Mouse (Mus musculus) liver, embryonic 14.5 days (tissue): ENCODE measurements around the gene Smyd3. TPM values are rescaled to one million over a fixed set of nuclear protein-coding genes. Genes with fewer than 3 reads are reported as not detected.
A peak's percentile ranks its signal among the peaks of the same experiment; 100 is the strongest.

Experiments
- ATAC-seq: fragments of 200-750 bp; cut with Nextera tagmentation; 2 replicates; pipeline ENCODE4 v1.8.0; 2017; ENCODE audit warnings: moderate number of reproducible peaks, mild to moderate bottlenecking, moderate library complexity; ENCODE audit not compliant: insufficient read depth
- DNase-seq, 3 experiments: peaks; one replicate each; pipeline ENCODE4 v3.0.0-alpha.2; 2012 to 2013; ENCODE audit warnings: low read depth in 3 of 3, low spot score in 3 of 3
- H3K27ac ChIP-seq: fragments of 300-500 bp; sonication (generic); 2 replicates; pipeline ENCODE4 v1.5.1; 2014; ENCODE audit warnings: moderate library complexity, mild to moderate bottlenecking, control low read depth, inconsistent platforms
- H3K27me3 ChIP-seq: fragments of 300-500 bp; sonication (generic); 2 replicates; pipeline ENCODE4 v1.6.1; 2014; ENCODE audit warnings: mild to moderate bottlenecking, low read length, moderate library complexity; ENCODE audit not compliant: control insufficient read depth, insufficient read depth
- H3K36me3 ChIP-seq: fragments of 300-500 bp; sonication (generic); replicated peaks from 2 replicates; pipeline ENCODE4 v1.6.1; 2014; ENCODE audit warnings: low read depth; ENCODE audit not compliant: control insufficient read depth, insufficient read depth
- H3K4me1 ChIP-seq, 2 experiments: fragments of 200-500 bp in 1 of 2; fragments of 300-500 bp in 1 of 2; sonication (generic) in 1 of 2; replicated peaks; 2 replicates each; pipeline ENCODE4 v1.6.1; 2012 to 2014; ENCODE audit warnings: antibody characterized with exemption in 1 of 2, inconsistent platforms in 1 of 2, low read length in 1 of 2; ENCODE audit not compliant: control insufficient read depth in 2 of 2, insufficient read depth in 2 of 2
- H3K4me2 ChIP-seq: fragments of 300-500 bp; sonication (generic); 2 replicates; pipeline ENCODE4 v1.6.1; 2014; ENCODE audit warnings: low read depth, mild to moderate bottlenecking, control low read depth, moderate library complexity
- H3K4me3 ChIP-seq, 2 experiments: fragments of 200-500 bp in 1 of 2; fragments of 300-500 bp in 1 of 2; sonication (generic) in 1 of 2; 2 replicates each; pipeline ENCODE4 v1.5.1; 2012 to 2014; ENCODE audit warnings: low read depth in 2 of 2, low read length in 2 of 2, mild to moderate bottlenecking in 2 of 2, control low read depth in 1 of 2, inconsistent platforms in 1 of 2, moderate library complexity in 1 of 2; ENCODE audit not compliant: insufficient read depth in 1 of 2
- H3K9ac ChIP-seq: fragments of 300-500 bp; sonication (generic); replicated peaks from 2 replicates; pipeline ENCODE4 v1.6.1; 2014; ENCODE audit warnings: mild to moderate bottlenecking, control low read depth, moderate library complexity
- H3K9me3 ChIP-seq: fragments of 300-500 bp; sonication (generic); 2 replicates; pipeline ENCODE4 v1.6.1; 2016; ENCODE audit warnings: low read length, mixed read lengths; ENCODE audit not compliant: control insufficient read depth
- CTCF ChIP-seq: IDR thresholded peaks from 2 replicates; pipeline ENCODE4 v1.5.1; 2016; ENCODE audit warnings: antibody characterized with exemption, low read depth, control low read depth
- EP300 ChIP-seq: IDR thresholded peaks from 2 replicates; pipeline ENCODE4 v1.6.1; 2016; ENCODE audit warnings: antibody characterized with exemption, low read depth
- WGBS: fragments of 180-500 bp; shearing (Covaris S2); extraction: QIAGEN DNeasy Blood & Tissue Kit; methylation state at CpG from one replicate; pipeline ENCODE4 v1.1.7; 2014; ENCODE audit not compliant: insufficient replicate concordance; 5-methylcytosine and 5-hydroxymethylcytosine counted together
- polyA plus RNA-seq, 2 experiments: library from polyadenylated mRNA; depleted of rRNA in 1 of 2; stranded (reverse) in 1 of 2; unstranded in 1 of 2; fragments of >200 nt; fragmentation: Nextera tagmentation in 1 of 2; extraction: Ambion mirVana in 1 of 2; gene quantifications; 2 replicates each; pipeline versions ENCODE4 v1.2.1 to v1.2.3; 2012 to 2014

The Smyd3 gene
- polyA plus RNA-seq, 2 experiments: 2.6 to 6.6 TPM

GRCm38 (mm10) chr1:179502565-179502964 lies 15.3 kb downstream of the Smyd3 start:
- H3K4me2 ChIP-seq: no peak overlapping the region
- H3K4me3 ChIP-seq: no peak overlapping the region
- H3K9ac ChIP-seq: no peak overlapping the region
- DNase-seq (peak in 1 of 3 experiments; percentile 10), ATAC-seq (no peak)
- no peaks in the 10 kb centered on the region for H3K4me1 ChIP-seq
- no peaks in the 10 kb centered on the region for H3K9me3 ChIP-seq
- TF ChIP-seq CTCF: peak; percentile 76
- TF ChIP-seq EP300: no peak
- H3K36me3 ChIP-seq: no peaks in the 10 kb centered on the region
- no peaks in the 10 kb centered on the region for H3K27me3 ChIP-seq
- H3K27ac ChIP-seq: no peak overlapping the region
- WGBS: 7% methylated on average over 3 of the region's 3 CpGs

DNA sequence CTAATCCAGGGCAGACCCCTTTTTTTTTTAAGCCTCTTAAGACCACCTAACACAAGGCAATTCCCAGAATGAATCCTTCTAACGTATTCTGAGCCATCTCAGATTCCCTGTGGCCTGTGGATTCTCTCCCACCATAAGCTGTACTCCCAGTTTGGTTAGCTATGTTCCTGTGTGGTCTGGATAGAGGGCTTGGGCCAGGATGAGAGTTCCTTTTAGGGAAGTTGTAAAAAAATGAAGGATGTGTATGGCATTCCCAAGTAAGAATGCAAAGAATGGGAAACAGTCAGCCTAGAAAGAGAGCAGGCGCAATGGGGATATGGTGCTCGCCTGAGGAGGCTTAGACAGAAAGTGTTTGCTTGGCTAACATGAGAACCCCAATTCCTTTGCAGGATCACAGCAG lies 18.6 kb downstream of the Smyd3 start:
- no peaks in the 10 kb centered on the region for H3K36me3 ChIP-seq
- WGBS: 66% methylated on average over 3 of the region's 3 CpGs
- H3K27ac ChIP-seq: no peak overlapping the region
- TF ChIP-seq EP300 (no peak), CTCF (no peak)
- H3K4me3 ChIP-seq: no peak overlapping the region
- no peaks in the 10 kb centered on the region for H3K27me3 ChIP-seq
- H3K4me2 ChIP-seq: no peak overlapping the region
- DNase-seq: no peak
- H3K9me3 ChIP-seq: no peaks in the 10 kb centered on the region
- H3K9ac ChIP-seq: no peak overlapping the region
- no peak for ATAC-seq
- H3K4me1 ChIP-seq: no peaks in the 10 kb centered on the region

DNA sequence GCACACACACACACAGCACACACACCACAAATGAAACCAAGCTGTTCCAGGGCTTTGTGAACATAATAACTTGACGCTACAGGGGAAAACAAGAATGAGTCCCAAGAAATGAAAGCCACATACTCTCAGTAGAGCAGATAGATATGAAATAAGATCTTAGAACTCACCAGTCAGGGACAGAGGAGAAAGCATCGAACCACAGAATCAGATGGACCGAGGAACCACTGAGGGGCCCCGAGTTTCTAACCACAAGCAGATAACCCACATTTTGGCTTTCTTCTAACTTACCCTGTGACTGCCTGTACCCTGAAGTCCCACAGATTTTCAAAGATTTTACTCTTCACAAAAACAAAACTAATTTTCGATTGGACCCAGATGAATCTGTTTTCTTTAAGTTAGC lies 24.9 kb downstream of the Smyd3 start:
- 20% methylated on average over 5 of the region's 5 CpGs for WGBS

DNA sequence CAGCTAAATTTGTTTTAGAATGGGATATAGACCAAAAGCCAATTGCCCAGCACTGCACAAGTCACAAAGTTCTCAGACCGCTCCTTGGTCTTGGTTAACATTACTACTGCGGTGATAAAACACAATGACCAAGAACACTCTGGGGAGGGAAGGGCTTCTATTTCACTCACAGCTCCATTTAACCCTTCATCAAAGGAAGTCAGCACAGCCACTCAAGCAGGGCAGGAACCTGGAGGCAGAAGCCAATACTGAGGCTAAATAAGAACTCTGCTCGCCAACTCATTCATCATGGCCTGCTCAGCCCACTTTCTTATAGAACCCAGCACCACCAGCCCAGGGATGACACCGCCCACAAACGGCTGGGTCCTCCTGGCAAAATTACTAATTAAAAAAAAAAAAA lies 29.3 kb downstream of the Smyd3 start:
- no peak overlapping the region for H3K4me3 ChIP-seq
- DNase-seq: no peak
- TF ChIP-seq EP300: no peak
- no peak for TF ChIP-seq CTCF
- 74% methylated on average over 5 of the region's 5 CpGs for WGBS
- H3K9me3 ChIP-seq: no peaks in the 10 kb centered on the region
- no peak overlapping the region for H3K27ac ChIP-seq
- H3K4me2 ChIP-seq: no peak overlapping the region
- H3K9ac ChIP-seq: no peak overlapping the region
- ATAC-seq: no peak
- no peaks in the 10 kb centered on the region for H3K36me3 ChIP-seq
- H3K4me1 ChIP-seq: 0 out of 4 replicates have a peak, but pooled peaks cover 0 to under 1% of the 10 kb centered on the region in 2 experiments
- H3K27me3 ChIP-seq: no peaks in the 10 kb centered on the region

More for the DNA sequence above, 24.9 kb downstream of the Smyd3 start:
- DNase-seq (no peak), ATAC-seq (no peak)
- H3K27me3 ChIP-seq: no peaks in the 10 kb centered on the region
- H3K36me3 ChIP-seq: no peaks in the 10 kb centered on the region
- no peak overlapping the region for H3K4me3 ChIP-seq
- 0 out of 4 replicates have a peak, but pooled peaks cover 0 to 2% of the 10 kb centered on the region in 2 experiments for H3K4me1 ChIP-seq
- TF ChIP-seq CTCF (no peak), EP300 (no peak)
- no peak overlapping the region for H3K4me2 ChIP-seq
- no peaks in the 10 kb centered on the region for H3K9me3 ChIP-seq
- no peak overlapping the region for H3K27ac ChIP-seq
- no peak overlapping the region for H3K9ac ChIP-seq

- Histone ChIP-seq H3K4me2 (no peak overlapping the region), H3K4me1 (no peaks in the 10 kb centered on the region), H3K27me3 (no peaks in the 10 kb centered on the region), H3K4me3 (no peak overlapping the region), H3K27ac (no peak overlapping the region), H3K36me3 (no peaks in the 10 kb centered on the region), H3K9me3 (no peaks in the 10 kb centered on the region), H3K9ac (no peak overlapping the region)
- WGBS: 54% methylated on average over 5 of the region's 5 CpGs
- DNase-seq: no peak
- TF ChIP-seq CTCF: no peak
- no peak for TF ChIP-seq EP300
- no peak for ATAC-seq
These were observed 29.9 kb downstream of the Smyd3 start for GRCm38 (mm10) chr1:179487990-179488389.
